Mouse (Mus musculus): ENCODE data around the gene Eefsec.

- TF ChIP-seq MYC (IDR thresholded peaks at IDR 0.05; ENCODE audit: low read depth, low read length) = no peak
- TF ChIP-seq POLR2A (IDR thresholded peaks at IDR 0.05; ENCODE audit: control insufficient read depth in 1 of 2, insufficient read depth in 1 of 2, low read depth in 1 of 2, low read length in 2 of 2, poor library complexity in 1 of 2) = no peak
- TF ChIP-seq ZC3H11A (IDR thresholded peaks at IDR 0.05; ENCODE audit: low read depth, low read length) = no peak
- no peak for TF ChIP-seq POLR2AphosphoS5 (IDR thresholded peaks at IDR 0.05; ENCODE audit: borderline replicate concordance, low read depth, low read length)
- TF ChIP-seq EP300 (IDR thresholded peaks at IDR 0.05; ENCODE audit: low read depth in 1 of 2, low read length in 2 of 2) = no peak
- TF ChIP-seq CTCF (IDR thresholded peaks at IDR 0.05 in 2 of 3, conservative IDR thresholded peaks at IDR 0.05 in 1 of 3; ENCODE audit: control insufficient read depth in 1 of 3, insufficient read depth in 1 of 3, low read depth in 2 of 3, low read length in 3 of 3, poor library complexity in 1 of 3, severe bottlenecking in 1 of 3) = no peak
- no peak for TF ChIP-seq USF1 (IDR thresholded peaks at IDR 0.05; ENCODE audit: low read depth, low read length)
- TF ChIP-seq POLR2AphosphoS2 (IDR thresholded peaks at IDR 0.05; ENCODE audit: low read length) = no peak
- no peak for TF ChIP-seq NRF1 (IDR thresholded peaks at IDR 0.05; ENCODE audit: insufficient read depth, low read depth, low read length, poor library complexity, severe bottlenecking)
- TF ChIP-seq JUND (IDR thresholded peaks at IDR 0.05; ENCODE audit: low read depth, low read length) = no peak
- TF ChIP-seq MAX (IDR thresholded peaks at IDR 0.05; ENCODE audit: low read length) = no peak
- no peak for TF ChIP-seq HCFC1 (IDR thresholded peaks at IDR 0.05; ENCODE audit: low read depth, low read length)
- no peak for TF ChIP-seq USF2 (IDR thresholded peaks at IDR 0.05; ENCODE audit: borderline replicate concordance in 1 of 2, insufficient read depth in 1 of 2, low read depth in 1 of 2, low read length in 2 of 2)
- TF ChIP-seq GATA1 (IDR thresholded peaks at IDR 0.05; ENCODE audit: low read depth, low read length) = no peak
These were observed 131.0 kb downstream of the Eefsec start for GRCm38 (mm10) chr6:88315295-88315694.
